Mouse (Mus musculus) kidney, postnatal 10 days (tissue): Measurements from ENCODE around the gene C130032M10Rik.
"Not testable (repeated sequence)": the region's sequence is repeated elsewhere in the genome, so short reads cannot be mapped to it uniquely, and the experiment has no call there.

Experiments used
- DNase-seq: peaks from one replicate; pipeline ENCODE4 v3.0.0; 2021; ENCODE audit warnings: mixed read lengths

Gene C130032M10Rik

GRCm38 (mm10) chr9:114518812-114519477, 3.4 kb downstream of the C130032M10Rik start:
- DNase-seq = no peak

DNA sequence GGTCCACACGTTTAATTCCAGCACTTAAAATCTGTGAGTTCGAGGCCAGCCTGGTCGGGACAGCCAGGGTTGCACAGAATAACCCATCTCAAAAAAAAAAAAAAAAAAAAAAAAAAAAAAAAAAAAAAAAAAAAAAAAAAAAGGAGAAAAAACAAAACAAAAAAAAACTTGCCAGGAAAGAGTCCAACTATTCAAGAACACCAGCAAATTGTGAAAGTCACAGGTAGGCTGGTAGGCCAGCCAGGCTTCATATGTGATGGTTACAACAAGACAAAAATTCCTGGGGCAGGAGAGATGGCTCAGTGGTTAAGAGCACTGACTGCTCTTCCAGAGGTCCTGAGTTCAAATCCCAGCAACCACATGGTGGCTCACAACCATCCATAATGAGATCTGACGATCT, 5.0 kb downstream of the C130032M10Rik start:
- DNase-seq = not testable (repeated sequence)

DNA sequence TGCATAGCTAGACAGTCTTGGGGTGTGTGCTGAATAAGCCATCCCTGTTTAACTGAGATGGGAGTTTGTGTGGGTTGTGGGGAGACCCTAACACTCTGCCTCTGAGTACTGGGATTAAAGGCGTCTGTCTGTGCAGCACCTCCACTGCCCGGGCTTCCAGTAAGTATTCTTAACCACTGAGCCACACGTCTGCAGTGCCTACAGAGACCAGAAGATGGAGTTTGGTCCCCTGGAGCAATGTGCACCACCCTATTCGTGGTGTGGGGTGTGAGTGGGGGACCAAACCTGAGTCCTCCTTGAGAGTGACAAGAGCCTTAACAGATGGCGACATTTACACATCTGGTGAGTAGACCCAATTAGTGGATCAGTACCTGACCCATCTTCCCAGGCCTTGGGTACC, 6.5 kb downstream of the C130032M10Rik start:
- DNase-seq = no peak

- no peak for DNase-seq
Measured at GRCm38 (mm10) chr9:114522501-114522900, 7.0 kb downstream of the C130032M10Rik start.

GRCm38 (mm10) chr9:114525073-114525633, 9.7 kb downstream of the C130032M10Rik start:
- no peak for DNase-seq

- peak; percentile 9 for DNase-seq
Measured at GRCm38 (mm10) chr9:114525891-114526290, 10.4 kb downstream of the C130032M10Rik start.

DNA sequence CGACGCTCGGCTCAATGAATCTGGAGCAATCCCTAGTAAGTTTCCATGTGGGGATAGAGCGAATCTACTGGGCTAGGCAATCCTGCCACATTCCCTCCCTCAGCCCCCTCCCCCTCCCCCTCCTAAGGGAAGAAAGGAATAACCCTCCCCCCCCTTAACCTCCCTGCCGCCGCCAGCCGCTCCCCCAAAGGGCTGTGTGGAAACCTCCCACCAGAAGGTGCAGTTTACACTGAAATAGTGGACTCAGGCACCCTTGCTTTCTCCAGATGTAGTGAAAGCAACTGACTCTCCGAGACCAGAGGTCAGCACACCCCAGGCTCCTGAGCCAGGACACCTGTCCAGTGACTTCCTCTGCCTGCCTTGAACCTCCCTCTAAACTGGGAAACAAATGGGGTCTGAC, 11.1 kb downstream of the C130032M10Rik start:
- peak; percentile 17 for DNase-seq

DNA sequence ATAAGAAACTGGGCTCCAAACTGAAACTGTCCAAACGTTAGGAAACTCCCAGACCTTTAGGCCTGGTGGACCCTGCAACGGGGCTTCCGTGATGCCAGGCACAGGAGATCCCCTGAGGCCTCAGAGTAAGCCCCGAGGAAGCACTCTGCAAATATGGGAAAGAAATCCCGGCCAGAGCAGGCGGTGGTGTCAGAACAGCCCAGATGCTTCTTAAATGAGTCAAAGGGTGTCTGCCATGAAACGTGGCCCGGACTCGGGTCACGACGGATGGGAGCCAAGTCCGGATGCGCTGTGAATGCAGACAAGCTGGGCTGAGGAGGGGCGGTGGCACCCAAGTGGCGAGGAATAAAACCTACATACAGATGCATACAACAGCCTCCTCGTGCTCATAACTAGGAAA, 11.6 kb downstream of the C130032M10Rik start:
- DNase-seq = peak; percentile 74

GRCm38 (mm10) chr9:114527992-114528679, 12.6 kb downstream of the C130032M10Rik start:
- peak; percentile 72 for DNase-seq

- DNase-seq = peak; percentile 66
Measured at GRCm38 (mm10) chr9:114528680-114529048, 13.2 kb downstream of the C130032M10Rik start.

- peak; percentile 70 for DNase-seq
Measured at GRCm38 (mm10) chr9:114531276-114531675, 15.8 kb downstream of the C130032M10Rik start.

- DNase-seq = no peak
Measured at GRCm38 (mm10) chr9:114533848-114534247, 18.4 kb downstream of the C130032M10Rik start.

DNA sequence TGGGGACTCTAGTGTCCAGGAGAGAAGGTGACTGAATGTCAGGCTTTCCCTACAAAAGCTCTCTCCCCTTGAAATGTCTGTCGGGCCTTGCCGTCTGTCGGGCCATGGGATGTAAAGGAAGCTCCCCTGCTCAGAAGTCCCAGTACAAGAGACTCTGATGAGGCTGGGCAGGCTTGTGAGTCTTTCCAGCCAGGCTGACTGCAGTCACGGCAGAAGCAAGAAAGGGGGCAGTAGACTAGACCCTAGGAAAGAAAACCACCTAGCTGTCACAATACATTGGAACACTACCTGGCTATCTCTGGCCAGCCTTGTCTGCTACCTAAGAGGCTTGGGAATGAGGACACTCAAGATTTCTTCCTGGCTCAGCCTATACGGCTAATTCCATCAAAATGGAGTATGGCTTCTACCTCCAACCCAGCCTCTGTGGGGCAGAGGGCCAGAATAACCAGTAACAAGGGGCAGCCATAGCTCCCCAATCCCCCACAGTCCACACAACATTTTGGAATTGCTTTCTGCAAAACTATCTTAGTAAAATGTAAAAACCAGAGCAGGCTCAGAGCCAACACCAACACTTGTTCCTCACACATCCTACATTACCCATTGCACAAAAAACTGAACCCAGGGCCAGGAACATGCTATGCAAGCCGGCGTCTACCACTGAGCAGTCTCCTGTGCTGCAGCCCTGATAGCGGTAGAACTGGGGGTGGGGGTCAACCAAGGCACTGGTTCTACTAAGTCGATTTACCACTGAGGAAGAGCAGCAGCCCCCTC, 19.4 kb downstream of the C130032M10Rik start:
- DNase-seq = no peak

DNA sequence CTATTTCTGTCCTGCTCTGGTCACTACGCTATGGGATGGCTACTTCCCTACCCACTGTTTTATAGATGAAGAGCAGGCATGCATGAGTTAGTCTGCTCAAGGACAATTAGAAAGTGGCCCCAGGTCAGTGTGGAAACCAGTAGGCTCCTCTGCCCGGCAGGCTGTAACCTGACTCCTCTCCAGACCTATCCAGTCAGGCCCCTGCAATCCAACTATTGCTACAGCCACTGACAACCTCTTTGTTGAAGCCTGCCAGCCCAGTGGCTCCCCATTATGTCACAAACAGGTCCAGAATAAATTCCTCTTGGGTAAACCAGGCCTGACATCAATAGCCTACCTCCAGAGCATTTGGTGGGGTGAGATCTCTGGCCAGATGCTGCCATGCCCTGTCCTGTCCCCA, 21.1 kb downstream of the C130032M10Rik start:
- DNase-seq = no peak

- DNase-seq = no peak
Measured at GRCm38 (mm10) chr9:114538996-114539563, 23.6 kb downstream of the C130032M10Rik start.

GRCm38 (mm10) chr9:114541279-114541741, 25.8 kb downstream of the C130032M10Rik start:
- DNase-seq = no peak

DNA sequence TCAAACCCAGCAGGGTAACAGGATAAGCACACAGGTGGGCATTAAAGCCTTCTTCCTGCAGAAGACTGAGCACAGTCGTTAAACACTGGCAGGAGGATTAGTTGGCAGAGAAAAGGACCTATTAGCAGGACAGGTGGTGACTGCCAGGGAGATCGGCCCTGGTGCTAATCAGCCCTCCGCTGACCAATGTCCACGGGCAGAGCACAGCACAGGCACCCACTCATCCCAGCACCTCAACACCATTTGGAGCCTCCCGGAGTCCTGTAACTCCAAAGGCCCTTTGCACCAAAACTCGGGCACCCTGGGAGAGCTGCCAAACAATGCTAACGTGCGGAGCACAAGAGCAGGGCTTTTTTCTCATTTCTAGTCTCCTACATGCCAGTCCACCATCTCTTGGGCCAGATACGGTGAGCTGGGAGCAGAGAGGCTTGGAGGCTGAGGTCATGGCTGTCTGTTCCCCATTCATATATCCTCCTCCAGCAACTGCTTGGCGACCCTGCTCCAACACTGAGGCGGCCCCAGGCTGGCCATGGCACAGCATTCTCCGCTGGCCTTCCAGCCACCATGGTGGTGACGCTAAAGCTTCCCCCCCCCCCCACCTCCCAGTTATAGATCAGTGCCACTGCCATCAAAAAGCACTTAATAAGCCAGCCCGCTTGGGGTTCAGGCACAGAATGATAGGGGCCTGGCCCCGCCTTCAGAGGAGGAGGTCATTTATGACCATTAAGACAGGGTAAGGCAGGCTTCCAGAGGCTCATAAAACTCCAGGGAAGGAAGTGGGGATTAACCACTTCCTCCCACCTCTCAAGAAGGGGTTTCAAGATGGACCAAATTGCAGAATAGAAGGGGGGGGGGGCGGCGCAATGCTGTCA, 28.6 kb downstream of the C130032M10Rik start:
- DNase-seq = peak; percentile 51

- peak; percentile 58 for DNase-seq
Measured at GRCm38 (mm10) chr9:114544754-114545393, 29.4 kb downstream of the C130032M10Rik start.

DNA sequence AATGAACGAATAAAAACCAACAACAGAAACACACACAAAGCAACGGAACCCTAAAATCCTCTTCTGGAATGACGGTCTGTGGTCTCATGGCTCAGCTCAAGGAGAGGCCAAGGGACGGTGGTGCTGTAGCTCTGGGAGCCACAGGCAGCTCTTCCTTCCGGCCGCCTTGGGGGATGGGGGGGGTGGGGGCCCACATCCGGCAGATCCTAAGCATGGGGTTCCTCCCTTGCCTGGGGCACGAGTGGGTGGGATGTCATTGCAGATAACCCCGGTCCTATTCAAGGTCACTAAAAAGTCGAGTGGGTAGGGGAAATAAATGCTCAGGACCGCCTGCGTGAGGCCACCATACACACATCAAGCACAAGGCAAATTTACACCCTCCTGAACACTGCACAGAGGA, 31.3 kb downstream of the C130032M10Rik start:
- no peak for DNase-seq

- DNase-seq = peak; percentile 44
Measured at GRCm38 (mm10) chr9:114547643-114548077, 32.2 kb downstream of the C130032M10Rik start.

DNA sequence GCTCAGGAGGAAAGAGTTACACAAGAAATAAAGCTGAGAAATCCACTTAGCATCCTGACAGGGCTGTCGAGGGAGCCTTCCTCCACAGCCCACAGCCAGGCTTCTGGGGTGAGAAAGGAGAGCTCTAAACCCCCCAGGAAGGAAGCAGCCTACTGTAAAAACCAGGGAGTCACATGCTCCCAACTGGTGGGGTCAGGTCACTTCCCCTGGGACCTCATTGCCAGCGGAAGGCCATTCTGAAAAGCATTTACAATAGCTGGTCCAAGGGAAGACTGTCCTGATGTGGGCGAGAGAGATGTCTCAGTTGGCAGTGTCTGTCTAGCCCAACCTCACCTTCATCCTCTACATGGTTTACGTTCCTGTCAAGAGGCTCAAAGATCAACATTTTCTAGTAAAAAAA, 33.0 kb downstream of the C130032M10Rik start:
- no peak for DNase-seq
